ENCODE assay signal across 13 mouse cellular contexts in genomic region chr15:75049811-75050210, GRCm38 (mm10). TPM values are rescaled to one million over a fixed set of nuclear protein-coding genes. Genes with fewer than 3 reads are reported as not detected.
DNase-seq lines count a peak whose midpoint lies in the region; TF ChIP-seq lines count a peak whose summit lies in the region.
"Not testable (repeated sequence)": the region's sequence is repeated elsewhere in the genome, so short reads cannot be mapped to it uniquely, and the experiment has no call there.
"Had no signal": no experiment of that assay in that cellular context is flagged by ENCODE, and none has a peak within 500 bp of the region (broad histone marks: within the 10 kb centered on the region; RNA-seq: fewer than 3 reads in every experiment).

No protein-coding gene starts in this region.

- intact Hi-C loops in heart, adult 2 months (cut with DNase I), result not testable (repeated sequence)

- not testable (repeated sequence) for H3K4me3 ChIP-seq in heart, adult 2 months

- H3K27me3 ChIP-seq in heart, adult 2 months (ENCODE audit: control insufficient read depth, insufficient read depth, low read length), result not testable (repeated sequence)

- H3K79me2 ChIP-seq in heart, adult 2 months (replicated peaks; ENCODE audit: control insufficient read depth, insufficient read depth, low read length), result not testable (repeated sequence)

- not testable (repeated sequence) for H3K4me1 ChIP-seq in heart, adult 2 months (ENCODE audit: control insufficient read depth, insufficient read depth, low read length)

- TF ChIP-seq EP300 in heart, adult 2 months (IDR thresholded peaks at IDR 0.05; ENCODE audit: insufficient read depth, low read depth, low read length), result not testable (repeated sequence)

- peak; percentile 4 for DNase-seq in MN1 (ENCODE audit: low spot score)
- DNase-seq in adrenal gland, adult (ENCODE audit: inconsistent age in 2 of 2, low spot score in 1 of 2), result peak; percentile 37 to 63
- DNase-seq in gastrocnemius, adult 18-20 months (ENCODE audit: low spot score), result peak; percentile 80
- DNase-seq in heart, adult 2 months, result peak in 1 of 2 experiments; percentile 30
- DNase-seq in kidney, adult 9 months, result peak; percentile 62
- peak; percentile 51 for DNase-seq in lung, postnatal 10 days
- DNase-seq in urinary bladder, postnatal 14 days (ENCODE audit: low spot score), result peak; percentile 17

- H3K9ac ChIP-seq in heart, adult 2 months (ENCODE audit: low read depth, low read length), result not testable (repeated sequence)

- TF ChIP-seq CTCF in heart, adult 2 months (IDR thresholded peaks at IDR 0.05), result not testable (repeated sequence)

- not testable (repeated sequence) for H3K36me3 ChIP-seq in heart, adult 2 months (ENCODE audit: control insufficient read depth, insufficient read depth, low read length)

- WGBS in heart, adult 2 months, result 22% methylated on average over 2 of the region's 2 CpGs

- H3K27ac ChIP-seq in heart, adult 2 months, result peak overlapping the region; percentile 91

- TF ChIP-seq POLR2A in heart, adult 2 months (IDR thresholded peaks at IDR 0.05; ENCODE audit: insufficient read depth, low read depth, low read length), result not testable (repeated sequence)

RNA-seq across cellular contexts. Expression of gene Ly6c1, which starts 1.2 kb away (rescaled TPM):
- 100 to 1,000 TPM in 1 of 2 experiments, 10 to 100 TPM in 1; 84.4 to 104 TPM for total RNA-seq in gastrocnemius, adult 18-20 months (2021)
- 100 to 1,000 TPM; 229 to 273 TPM for total RNA-seq in heart, adult 2 months (2021)
- polyA plus RNA-seq in heart, adult 2 months (2012; rRNA removed), result 596 and 653 TPM in 2 replicates
- total RNA-seq: G1E had no signal
- polyA plus RNA-seq: erythroblast, embryonic 14.5 days; G1E had no signal

RNA-seq across cellular contexts. Expression of gene Ly6a, which starts 52.0 kb away (rescaled TPM):
- total RNA-seq in gastrocnemius, adult 18-20 months (2021), result 10 to 100 TPM; 42.4 to 64.1 TPM
- 100 to 1,000 TPM; 132 to 142 TPM for total RNA-seq in heart, adult 2 months (2021)
- polyA plus RNA-seq in heart, adult 2 months (2012; rRNA removed), result 204 and 233 TPM in 2 replicates
- total RNA-seq: granulocyte monocyte progenitor cell, adult 5-6 weeks had no signal
- polyA plus RNA-seq: erythroblast, embryonic 14.5 days; forebrain, embryonic 11.5 days; G1E; hindbrain, embryonic 10.5 days; midbrain, embryonic 12.5 days had no signal
